Mouse (Mus musculus): ENCODE measurements at regions not wholly inside any gene's neighbourhood (a gene's known extent, or its start where the extent isn't known, plus 50 kb on each side); places are given as distances from the start of the nearest gene placed in this dataset.
"Not testable (repeated sequence)": the region's sequence is repeated elsewhere in the genome, so short reads cannot be mapped to it uniquely, and the experiment has no call there.

- no peak for DNase-seq
Measured at GRCm38 (mm10) chr7:129689464-129689863, 97.8 kb downstream of the Wdr11 start.

- DNase-seq: no peak
Measured at GRCm38 (mm10) chr7:129690868-129691267, 99.2 kb downstream of the Wdr11 start.

- no peak for DNase-seq
Measured at GRCm38 (mm10) chr7:129691619-129692071, 100.0 kb downstream of the Wdr11 start.

- no peak for DNase-seq
Measured at GRCm38 (mm10) chr7:129693635-129694034, 102.0 kb downstream of the Wdr11 start.

- DNase-seq: no peak
Measured at GRCm38 (mm10) chr7:129694168-129694567, 102.5 kb downstream of the Wdr11 start.

GRCm38 (mm10) chr7:129699931-129700570 is 108.4 kb downstream of the Wdr11 start:
- DNase-seq: no peak

- no peak for DNase-seq
Measured at GRCm38 (mm10) chr7:129727559-129727958, 135.9 kb downstream of the Wdr11 start.

- no peak for DNase-seq
Measured at GRCm38 (mm10) chr7:129729709-129730238, 138.1 kb downstream of the Wdr11 start.

- no peak for DNase-seq
Measured at GRCm38 (mm10) chr7:129730785-129731352, 139.2 kb downstream of the Wdr11 start.

GRCm38 (mm10) chr7:129742657-129743056 is 151.0 kb downstream of the Wdr11 start:
- DNase-seq: no peak

GRCm38 (mm10) chr7:129743955-129744666 is 152.4 kb downstream of the Wdr11 start:
- no peak for DNase-seq

- no peak for DNase-seq
Measured at GRCm38 (mm10) chr7:129746639-129747038, 155.0 kb downstream of the Wdr11 start.

GRCm38 (mm10) chr7:129750936-129751335 is 159.3 kb downstream of the Wdr11 start:
- DNase-seq: no peak

- DNase-seq: no peak
Measured at GRCm38 (mm10) chr7:129754737-129755136, 163.1 kb downstream of the Wdr11 start.

GRCm38 (mm10) chr7:129756138-129756537 is 164.5 kb downstream of the Wdr11 start:
- DNase-seq: no peak

GRCm38 (mm10) chr7:129759848-129760247 is 168.2 kb downstream of the Wdr11 start:
- no peak for DNase-seq

GRCm38 (mm10) chr7:129760386-129760785 is 168.7 kb downstream of the Wdr11 start:
- DNase-seq: no peak

- DNase-seq: no peak
Measured at GRCm38 (mm10) chr7:129763754-129764153, 172.1 kb downstream of the Wdr11 start.

GRCm38 (mm10) chr7:129764456-129764970 is 172.8 kb downstream of the Wdr11 start:
- DNase-seq: no peak

- no peak for DNase-seq
Measured at GRCm38 (mm10) chr7:129765681-129766080, 174.0 kb downstream of the Wdr11 start.

GRCm38 (mm10) chr7:129766087-129766834 is 174.6 kb downstream of the Wdr11 start:
- no peak for DNase-seq

GRCm38 (mm10) chr7:129769673-129770072 is 178.0 kb downstream of the Wdr11 start:
- DNase-seq: not testable (repeated sequence)

GRCm38 (mm10) chr7:129771876-129772275 is 180.2 kb downstream of the Wdr11 start:
- DNase-seq: no peak

Measured in kidney, postnatal 25 days (tissue).